Mouse (Mus musculus) kidney, adult 18-20 months (tissue): Measurements from ENCODE around the gene Gpat3.

Experiments used
- DNase-seq: peaks from one replicate; pipeline ENCODE4 v3.0.0; 2021

Gpat3 gene

GRCm38 (mm10) chr5:100917252-100917774, 71.8 kb downstream of the Gpat3 start:
- DNase-seq = peak; percentile 66

GRCm38 (mm10) chr5:100919069-100919468, 73.6 kb downstream of the Gpat3 start:
- DNase-seq = no peak

GRCm38 (mm10) chr5:100929698-100930097, 84.2 kb downstream of the Gpat3 start:
- no peak for DNase-seq

GRCm38 (mm10) chr5:100943716-100944115, 98.2 kb downstream of the Gpat3 start:
- peak; percentile 31 for DNase-seq

- DNase-seq = no peak
These were observed 99.8 kb downstream of the Gpat3 start for GRCm38 (mm10) chr5:100945336-100945735.
